ENCODE assay signal across 8 mouse cellular contexts in the genomic region with DNA sequence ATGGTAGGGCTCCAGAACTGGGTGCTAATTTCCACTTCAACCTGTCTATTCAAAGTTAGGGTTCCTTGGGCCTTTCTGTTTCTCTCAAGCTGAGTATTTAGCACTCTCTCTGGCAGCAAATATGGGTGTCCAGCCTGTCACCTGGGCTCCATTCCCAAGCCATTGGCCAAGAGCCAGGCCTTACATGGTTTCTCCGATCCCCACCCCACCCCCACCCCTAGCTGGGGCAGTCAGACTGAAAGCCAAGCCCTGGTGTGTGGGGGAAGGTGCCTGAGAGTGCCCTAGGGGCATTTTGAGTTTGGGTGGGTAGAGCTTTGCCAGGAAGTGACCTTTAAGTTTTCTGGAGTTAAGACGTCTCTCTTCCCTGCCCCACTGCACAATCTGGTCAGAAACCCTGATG. TPM values are rescaled to one million over a fixed set of nuclear protein-coding genes. Genes with fewer than 3 reads are reported as not detected.
DNase-seq lines count a peak whose midpoint lies in the region; ATAC-seq and TF ChIP-seq lines count a peak whose summit lies in the region.

No protein-coding gene starts in this region.

- H3K9ac ChIP-seq in intestine, embryonic 15.5 days, result no peak overlapping the region
- H3K9ac ChIP-seq in intestine, postnatal 0 days (ENCODE audit: low read depth, low read length), result no peak overlapping the region
- H3K9ac ChIP-seq in embryonic facial prominence, embryonic 15.5 days, result no peak overlapping the region
- H3K9ac ChIP-seq in liver, embryonic 14.5 days (replicated peaks), result no peak overlapping the region
- H3K9ac ChIP-seq in hindbrain, embryonic 13.5 days, result no peak overlapping the region
- H3K9ac ChIP-seq in midbrain, embryonic 16.5 days (ENCODE audit: low read depth, low read length), result no peak overlapping the region

- no peaks in the 10 kb centered on the region for H3K9me3 ChIP-seq in intestine, embryonic 15.5 days
- H3K9me3 ChIP-seq in intestine, postnatal 0 days (ENCODE audit: control insufficient read depth), result no peaks in the 10 kb centered on the region
- H3K9me3 ChIP-seq in embryonic facial prominence, embryonic 15.5 days (replicated peaks), result no peaks in the 10 kb centered on the region
- no peaks in the 10 kb centered on the region for H3K9me3 ChIP-seq in liver, embryonic 14.5 days (ENCODE audit: control insufficient read depth, low read length)
- no peaks in the 10 kb centered on the region for H3K9me3 ChIP-seq in hindbrain, embryonic 13.5 days
- H3K9me3 ChIP-seq in midbrain, embryonic 16.5 days (replicated peaks; ENCODE audit: control insufficient read depth, low read length, poor library complexity, severe bottlenecking), result no peaks in the 10 kb centered on the region

- H3K36me3 ChIP-seq in intestine, embryonic 15.5 days, result no peaks in the 10 kb centered on the region
- H3K36me3 ChIP-seq in intestine, postnatal 0 days (ENCODE audit: control insufficient read depth, insufficient read depth), result no peaks in the 10 kb centered on the region; the same call in 1 of the 2 replicates
- no peaks in the 10 kb centered on the region for H3K36me3 ChIP-seq in embryonic facial prominence, embryonic 15.5 days
- H3K36me3 ChIP-seq in liver, embryonic 14.5 days (replicated peaks; ENCODE audit: control insufficient read depth, insufficient read depth, low read depth), result no peaks in the 10 kb centered on the region
- no peaks in the 10 kb centered on the region for H3K36me3 ChIP-seq in hindbrain, embryonic 13.5 days
- no peaks in the 10 kb centered on the region for H3K36me3 ChIP-seq in midbrain, embryonic 16.5 days (ENCODE audit: control insufficient read depth, insufficient read depth, low read length)

- H3K27ac ChIP-seq in intestine, embryonic 15.5 days, result no peak overlapping the region
- H3K27ac ChIP-seq in intestine, postnatal 0 days (ENCODE audit: low read depth, low read length), result no peak overlapping the region
- no peak overlapping the region for H3K27ac ChIP-seq in embryonic facial prominence, embryonic 15.5 days (replicated peaks)
- H3K27ac ChIP-seq in liver, embryonic 14.5 days, result no peak overlapping the region
- no peak overlapping the region for H3K27ac ChIP-seq in hindbrain, embryonic 13.5 days
- no peak overlapping the region for H3K27ac ChIP-seq in midbrain, embryonic 16.5 days (ENCODE audit: low read length)

- H3K4me3 ChIP-seq in intestine, embryonic 15.5 days (replicated peaks), result no peak overlapping the region
- H3K4me3 ChIP-seq in intestine, postnatal 0 days (ENCODE audit: low read depth, low read length), result no peak overlapping the region
- no peak overlapping the region for H3K4me3 ChIP-seq in embryonic facial prominence, embryonic 15.5 days (replicated peaks)
- no peak overlapping the region for H3K4me3 ChIP-seq in liver, embryonic 14.5 days (ENCODE audit: insufficient read depth in 1 of 2, low read depth in 2 of 2, low read length in 2 of 2)
- no peak overlapping the region for H3K4me3 ChIP-seq in hindbrain, embryonic 13.5 days
- no peak overlapping the region for H3K4me3 ChIP-seq in midbrain, embryonic 16.5 days (ENCODE audit: low read depth, low read length)

- TF ChIP-seq EP300 in liver, embryonic 14.5 days (IDR thresholded peaks at IDR 0.05; ENCODE audit: low read depth), result no peak

- TF ChIP-seq CTCF in intestine, postnatal 0 days (IDR thresholded peaks at IDR 0.05; ENCODE audit: low read depth), result no peak
- TF ChIP-seq CTCF in liver, embryonic 14.5 days (IDR thresholded peaks at IDR 0.05; ENCODE audit: low read depth), result no peak

- 39% methylated on average over 2 of the region's 2 CpGs for WGBS in intestine, embryonic 15.5 days
- 38% methylated on average over 2 of the region's 2 CpGs for WGBS in intestine, postnatal 0 days
- WGBS in embryonic facial prominence, embryonic 15.5 days, result 33% methylated on average over 2 of the region's 2 CpGs
- 43% methylated on average over 2 of the region's 2 CpGs for WGBS in liver, embryonic 14.5 days (ENCODE audit: insufficient replicate concordance)
- WGBS in hindbrain, embryonic 13.5 days, result 41% methylated on average over 2 of the region's 2 CpGs
- WGBS in midbrain, embryonic 16.5 days, result 43% methylated on average over 2 of the region's 2 CpGs

- no peaks in the 10 kb centered on the region for H3K27me3 ChIP-seq in intestine, embryonic 15.5 days (replicated peaks)
- no peaks in the 10 kb centered on the region for H3K27me3 ChIP-seq in intestine, postnatal 0 days (replicated peaks; ENCODE audit: control insufficient read depth, insufficient read depth, low read length)
- H3K27me3 ChIP-seq in embryonic facial prominence, embryonic 15.5 days, result peaks cover 15% of the 10 kb centered on the region
- no peaks in the 10 kb centered on the region for H3K27me3 ChIP-seq in liver, embryonic 14.5 days (ENCODE audit: control insufficient read depth, insufficient read depth, low read length)
- peaks cover 70% of the 10 kb centered on the region for H3K27me3 ChIP-seq in hindbrain, embryonic 13.5 days
- peaks cover 31% of the 10 kb centered on the region for H3K27me3 ChIP-seq in midbrain, embryonic 16.5 days (ENCODE audit: control insufficient read depth, insufficient read depth, low read depth, low read length)

- DNase-seq in heart, postnatal 25 days (ENCODE audit: low spot score), result peak; percentile 36
- DNase-seq in liver, embryonic 14.5 days (ENCODE audit: low read depth in 3 of 3, low spot score in 3 of 3), result no peak
- DNase-seq in embryo, embryonic 9.5 days (ENCODE audit: extremely low spot score), result no peak

- no peak for ATAC-seq in intestine, embryonic 15.5 days
- no peak for ATAC-seq in intestine, postnatal 0 days
- no peak for ATAC-seq in embryonic facial prominence, embryonic 15.5 days (ENCODE audit: insufficient number of reproducible peaks, low FRiP score, low TSS enrichment, low read depth)
- no peak for ATAC-seq in liver, embryonic 14.5 days (ENCODE audit: insufficient read depth)
- no peak for ATAC-seq in hindbrain, embryonic 13.5 days (ENCODE audit: low FRiP score)
- ATAC-seq in midbrain, embryonic 16.5 days, result no peak

- H3K4me1 ChIP-seq in intestine, embryonic 15.5 days (replicated peaks), result peaks cover 20% of the 10 kb centered on the region
- peaks cover 2% of the 10 kb centered on the region; the same call in 1 of the 2 replicates for H3K4me1 ChIP-seq in intestine, postnatal 0 days (replicated peaks; ENCODE audit: control insufficient read depth, insufficient read depth, low read length)
- H3K4me1 ChIP-seq in embryonic facial prominence, embryonic 15.5 days, result peaks cover 32% of the 10 kb centered on the region
- H3K4me1 ChIP-seq in liver, embryonic 14.5 days (replicated peaks; ENCODE audit: control insufficient read depth in 2 of 2, insufficient read depth in 2 of 2, low read length in 1 of 2), result peaks cover 3 to 15% of the 10 kb centered on the region in 2 experiments
- peaks cover 12% of the 10 kb centered on the region for H3K4me1 ChIP-seq in hindbrain, embryonic 13.5 days (replicated peaks)
- H3K4me1 ChIP-seq in midbrain, embryonic 16.5 days (ENCODE audit: control insufficient read depth, insufficient read depth, low read length), result peaks cover 4% of the 10 kb centered on the region; the same call in 1 of the 2 replicates

- H3K4me2 ChIP-seq in intestine, embryonic 15.5 days (replicated peaks), result peak overlapping the region; percentile 74; the same call in 1 of the 2 replicates
- no peak overlapping the region for H3K4me2 ChIP-seq in intestine, postnatal 0 days (replicated peaks; ENCODE audit: low read depth)
- peak overlapping the region; percentile 53; the same call in 1 of the 2 replicates for H3K4me2 ChIP-seq in embryonic facial prominence, embryonic 15.5 days (replicated peaks)
- peak overlapping the region; percentile 77 for H3K4me2 ChIP-seq in liver, embryonic 14.5 days (ENCODE audit: low read depth)
- H3K4me2 ChIP-seq in hindbrain, embryonic 13.5 days, result no peak overlapping the region
- H3K4me2 ChIP-seq in midbrain, embryonic 16.5 days (ENCODE audit: low read length), result no peak overlapping the region

- intact Hi-C loops in heart, postnatal 25 days (cut with DNase I), result no loop called here

RNA-seq across cellular contexts. Expression of a gene that starts 19.2 kb away (rescaled TPM):
- polyA plus RNA-seq in intestine, embryonic 15.5 days (2015; fragmentation: Nextera tagmentation; extraction: Ambion mirVana), result 6.0 and 6.8 TPM in 2 replicates
- 2.8 and 3.5 TPM in 2 replicates for polyA plus RNA-seq in intestine, postnatal 0 days (2015; fragmentation: Nextera tagmentation; extraction: Ambion mirVana)
- 7.5 and 9.4 TPM in 2 replicates for polyA plus RNA-seq in embryonic facial prominence, embryonic 15.5 days (2015; fragmentation: Nextera tagmentation; extraction: Ambion mirVana)
- total RNA-seq in heart, postnatal 25 days (2021), result 10 to 100 TPM; 47.1 to 51.6 TPM
- polyA plus RNA-seq in liver, embryonic 14.5 days (2012; rRNA removed), result 1.3 and 1.4 TPM in 2 replicates
- 1.1 and 1.4 TPM in 2 replicates for polyA plus RNA-seq in liver, embryonic 14.5 days (2014; fragmentation: Nextera tagmentation; extraction: Ambion mirVana)
- polyA plus RNA-seq in hindbrain, embryonic 13.5 days (2015; fragmentation: Nextera tagmentation; extraction: Ambion mirVana), result 17.6 and 18.8 TPM in 2 replicates
- 44.2 and 49.3 TPM in 2 replicates for polyA plus RNA-seq in midbrain, embryonic 16.5 days (2015; fragmentation: Nextera tagmentation; extraction: Ambion mirVana)

RNA-seq across cellular contexts. Expression of a gene that starts 35.0 kb away (rescaled TPM):
- 276 and 280 TPM in 2 replicates for polyA plus RNA-seq in intestine, embryonic 15.5 days (2015; fragmentation: Nextera tagmentation; extraction: Ambion mirVana)
- 113 and 115 TPM in 2 replicates for polyA plus RNA-seq in intestine, postnatal 0 days (2015; fragmentation: Nextera tagmentation; extraction: Ambion mirVana)
- 296 and 300 TPM in 2 replicates for polyA plus RNA-seq in embryonic facial prominence, embryonic 15.5 days (2015; fragmentation: Nextera tagmentation; extraction: Ambion mirVana)
- total RNA-seq in heart, postnatal 25 days (2021), result 100 to 1,000 TPM; 158 to 160 TPM
- polyA plus RNA-seq in liver, embryonic 14.5 days (2012; rRNA removed), result 36.8 and 123 TPM in 2 replicates
- 118 and 129 TPM in 2 replicates for polyA plus RNA-seq in liver, embryonic 14.5 days (2014; fragmentation: Nextera tagmentation; extraction: Ambion mirVana)
- 221 and 223 TPM in 2 replicates for polyA plus RNA-seq in hindbrain, embryonic 13.5 days (2015; fragmentation: Nextera tagmentation; extraction: Ambion mirVana)
- 199 and 227 TPM in 2 replicates for polyA plus RNA-seq in midbrain, embryonic 16.5 days (2015; fragmentation: Nextera tagmentation; extraction: Ambion mirVana)

RNA-seq across cellular contexts. Expression of a gene that starts 53.7 kb away (rescaled TPM):
- 13.6 and 15.7 TPM in 2 replicates for polyA plus RNA-seq in intestine, embryonic 15.5 days (2015; fragmentation: Nextera tagmentation; extraction: Ambion mirVana)
- polyA plus RNA-seq in intestine, postnatal 0 days (2015; fragmentation: Nextera tagmentation; extraction: Ambion mirVana), result 8.0 and 9.2 TPM in 2 replicates
- 13.9 and 16.0 TPM in 2 replicates for polyA plus RNA-seq in embryonic facial prominence, embryonic 15.5 days (2015; fragmentation: Nextera tagmentation; extraction: Ambion mirVana)
- total RNA-seq in heart, postnatal 25 days (2021), result 1 to 10 TPM; 8.5 to 8.6 TPM
- 5.7 and 6.2 TPM in 2 replicates for polyA plus RNA-seq in liver, embryonic 14.5 days (2012; rRNA removed)
- 4.0 and 5.1 TPM in 2 replicates for polyA plus RNA-seq in liver, embryonic 14.5 days (2014; fragmentation: Nextera tagmentation; extraction: Ambion mirVana)
- polyA plus RNA-seq in hindbrain, embryonic 13.5 days (2015; fragmentation: Nextera tagmentation; extraction: Ambion mirVana), result 12.4 and 12.8 TPM in 2 replicates
- polyA plus RNA-seq in midbrain, embryonic 16.5 days (2015; fragmentation: Nextera tagmentation; extraction: Ambion mirVana), result 9.7 and 9.9 TPM in 2 replicates

RNA-seq across cellular contexts. Expression of a gene that starts 54.4 kb away (rescaled TPM):
- polyA plus RNA-seq in intestine, embryonic 15.5 days (2015; fragmentation: Nextera tagmentation; extraction: Ambion mirVana), result 55.8 and 59.8 TPM in 2 replicates
- 38.3 and 42.4 TPM in 2 replicates for polyA plus RNA-seq in intestine, postnatal 0 days (2015; fragmentation: Nextera tagmentation; extraction: Ambion mirVana)
- 73.2 and 76.4 TPM in 2 replicates for polyA plus RNA-seq in embryonic facial prominence, embryonic 15.5 days (2015; fragmentation: Nextera tagmentation; extraction: Ambion mirVana)
- total RNA-seq in heart, postnatal 25 days (2021), result 10 to 100 TPM; 35.9 to 42.2 TPM
- 15.1 and 15.8 TPM in 2 replicates for polyA plus RNA-seq in liver, embryonic 14.5 days (2012; rRNA removed)
- polyA plus RNA-seq in liver, embryonic 14.5 days (2014; fragmentation: Nextera tagmentation; extraction: Ambion mirVana), result 15.6 and 16.4 TPM in 2 replicates
- polyA plus RNA-seq in hindbrain, embryonic 13.5 days (2015; fragmentation: Nextera tagmentation; extraction: Ambion mirVana), result 61.8 and 64.7 TPM in 2 replicates
- polyA plus RNA-seq in midbrain, embryonic 16.5 days (2015; fragmentation: Nextera tagmentation; extraction: Ambion mirVana), result 68.0 and 69.9 TPM in 2 replicates

Comparison
In these comparisons a context has a peak if more than half of its experiments do, and no peak if none do; other contexts are left out.
1. H3K4me2 ChIP-seq: peak in intestine, embryonic 15.5 days (single experiment), embryonic facial prominence, embryonic 15.5 days (single experiment) and liver, embryonic 14.5 days (single experiment); none in intestine, postnatal 0 days (single experiment), hindbrain, embryonic 13.5 days (single experiment) and midbrain, embryonic 16.5 days (single experiment).